Mouse (Mus musculus): ENCODE measurements around the gene Ccdc122. TPM values are rescaled to one million over a fixed set of nuclear protein-coding genes. Genes with fewer than 3 reads are reported as not detected.
"Not testable (repeated sequence)": the region's sequence is repeated elsewhere in the genome, so short reads cannot be mapped to it uniquely, and the experiment has no call there.

Gene Ccdc122
- polyA plus RNA-seq, 1 experiment, result 2.1 TPM

- no peaks in the 10 kb centered on the region for H3K27me3 ChIP-seq (ENCODE audit: control insufficient read depth, insufficient read depth, insufficient read length)
- TF ChIP-seq MYOG (IDR thresholded peaks at IDR 0.05; ENCODE audit: control insufficient read depth, extremely low read depth, insufficient read length), result no peak
- TF ChIP-seq USF1 (IDR thresholded peaks at IDR 0.05; ENCODE audit: low read depth), result no peak
- TF ChIP-seq CEBPB (IDR thresholded peaks at IDR 0.05; ENCODE audit: low read depth), result no peak
- TF ChIP-seq MAX (IDR thresholded peaks at IDR 0.05), result no peak
- no peak for TF ChIP-seq FOSL1 (IDR thresholded peaks at IDR 0.05; ENCODE audit: insufficient read depth, low read length, poor library complexity, severe bottlenecking)
- TF ChIP-seq MYOD1 (IDR thresholded peaks at IDR 0.05; ENCODE audit: control insufficient read depth, insufficient read length, low read depth), result no peak
- no peak for TF ChIP-seq CTCF (IDR thresholded peaks at IDR 0.05; ENCODE audit: control insufficient read depth, insufficient read depth, insufficient read length)
Measured at GRCm38 (mm10) chr14:77081248-77081647, 44.7 kb downstream of the Ccdc122 start.

DNA sequence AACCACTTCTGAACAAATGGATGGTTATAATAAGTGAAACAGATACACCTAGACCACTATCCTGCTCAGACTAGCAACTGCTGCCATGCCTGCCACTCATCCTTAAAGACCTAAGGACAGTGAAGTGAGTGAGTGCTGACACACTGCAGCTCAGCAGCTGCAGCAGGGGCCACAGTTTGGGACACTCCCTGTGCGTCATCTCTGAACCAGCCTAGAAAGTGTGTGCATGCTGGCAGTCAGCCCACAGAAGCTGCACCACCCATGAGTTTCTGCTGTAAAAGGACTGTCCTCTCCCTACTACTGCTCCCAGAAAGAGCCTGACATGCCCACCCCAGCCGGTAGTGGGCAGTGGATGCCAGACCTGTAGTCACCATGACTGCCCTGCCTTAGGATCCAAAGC lies 63.7 kb downstream of the Ccdc122 start:
- Histone ChIP-seq H3K27me3 (ENCODE audit: control insufficient read depth, insufficient read depth, insufficient read length) (no peaks in the 10 kb centered on the region), H3K4me3 (ENCODE audit: insufficient read depth, poor library complexity, severe bottlenecking) (no peak overlapping the region), H3ac (ENCODE audit: control insufficient read depth, insufficient read length, low read depth) (no peak overlapping the region), H3K36me3 (ENCODE audit: control insufficient read depth, insufficient read depth) (no peaks in the 10 kb centered on the region), H3K79me3 (ENCODE audit: low read depth) (no peaks in the 10 kb centered on the region), H3K79me2 (ENCODE audit: control insufficient read depth, insufficient read depth) (no peaks in the 10 kb centered on the region)
- TF ChIP-seq MYOG (IDR thresholded peaks at IDR 0.05; ENCODE audit: control insufficient read depth, extremely low read depth, insufficient read length) (no peak), CTCF (IDR thresholded peaks at IDR 0.05; ENCODE audit: control insufficient read depth, insufficient read depth, insufficient read length) (peak; percentile 35), FOSL1 (IDR thresholded peaks at IDR 0.05; ENCODE audit: insufficient read depth, low read length, poor library complexity, severe bottlenecking) (no peak), MAX (IDR thresholded peaks at IDR 0.05) (no peak), MYOD1 (IDR thresholded peaks at IDR 0.05; ENCODE audit: control insufficient read depth, insufficient read length, low read depth) (peak; percentile 87), USF1 (IDR thresholded peaks at IDR 0.05; ENCODE audit: low read depth) (no peak), CEBPB (IDR thresholded peaks at IDR 0.05; ENCODE audit: low read depth) (no peak)

More at GRCm38 (mm10) chr14:77081248-77081647, 44.7 kb downstream of the Ccdc122 start:
- no peak overlapping the region for H3ac ChIP-seq (ENCODE audit: control insufficient read depth, insufficient read length, low read depth)
- H3K4me3 ChIP-seq (ENCODE audit: insufficient read depth, poor library complexity, severe bottlenecking), result no peak overlapping the region
- no peaks in the 10 kb centered on the region for H3K36me3 ChIP-seq (ENCODE audit: control insufficient read depth, insufficient read depth)
- H3K79me3 ChIP-seq (ENCODE audit: low read depth), result no peaks in the 10 kb centered on the region
- no peaks in the 10 kb centered on the region for H3K79me2 ChIP-seq (ENCODE audit: control insufficient read depth, insufficient read depth)

- not testable (repeated sequence) for H3K4me3 ChIP-seq (ENCODE audit: insufficient read depth, poor library complexity, severe bottlenecking); H3K79me2 ChIP-seq (ENCODE audit: control insufficient read depth, insufficient read depth); H3ac ChIP-seq (ENCODE audit: control insufficient read depth, insufficient read length, low read depth); H3K27me3 ChIP-seq (ENCODE audit: control insufficient read depth, insufficient read depth, insufficient read length); H3K36me3 ChIP-seq (ENCODE audit: control insufficient read depth, insufficient read depth); H3K79me3 ChIP-seq (ENCODE audit: low read depth)
Measured at GRCm38 (mm10) chr14:77110622-77111021, 74.0 kb downstream of the Ccdc122 start.

- TF ChIP-seq USF1 (IDR thresholded peaks at IDR 0.05; ENCODE audit: low read depth) (no peak), FOSL1 (IDR thresholded peaks at IDR 0.05; ENCODE audit: insufficient read depth, low read length, poor library complexity, severe bottlenecking) (no peak), MYOD1 (IDR thresholded peaks at IDR 0.05; ENCODE audit: control insufficient read depth, insufficient read length, low read depth) (no peak), MYOG (IDR thresholded peaks at IDR 0.05; ENCODE audit: control insufficient read depth, extremely low read depth, insufficient read length) (no peak), CEBPB (IDR thresholded peaks at IDR 0.05; ENCODE audit: low read depth) (no peak), MAX (IDR thresholded peaks at IDR 0.05) (no peak), CTCF (IDR thresholded peaks at IDR 0.05; ENCODE audit: control insufficient read depth, insufficient read depth, insufficient read length) (no peak)
- H3K79me3 ChIP-seq (ENCODE audit: low read depth), result no peaks in the 10 kb centered on the region
Measured at GRCm38 (mm10) chr14:77130612-77131011, 94.0 kb downstream of the Ccdc122 start.

GRCm38 (mm10) chr14:77136936-77137335 lies 100.4 kb downstream of the Ccdc122 start:
- TF ChIP-seq MAX (IDR thresholded peaks at IDR 0.05), result no peak
- TF ChIP-seq FOSL1 (IDR thresholded peaks at IDR 0.05; ENCODE audit: insufficient read depth, low read length, poor library complexity, severe bottlenecking), result no peak
- Histone ChIP-seq H3ac (ENCODE audit: control insufficient read depth, insufficient read length, low read depth) (no peak overlapping the region), H3K27me3 (ENCODE audit: control insufficient read depth, insufficient read depth, insufficient read length) (no peaks in the 10 kb centered on the region)

More at GRCm38 (mm10) chr14:77130612-77131011, 94.0 kb downstream of the Ccdc122 start:
- H3K27me3 ChIP-seq (ENCODE audit: control insufficient read depth, insufficient read depth, insufficient read length), result no peaks in the 10 kb centered on the region
- H3ac ChIP-seq (ENCODE audit: control insufficient read depth, insufficient read length, low read depth), result no peak overlapping the region
- H3K4me3 ChIP-seq (ENCODE audit: insufficient read depth, poor library complexity, severe bottlenecking), result no peak overlapping the region
- no peaks in the 10 kb centered on the region for H3K79me2 ChIP-seq (ENCODE audit: control insufficient read depth, insufficient read depth)
- no peaks in the 10 kb centered on the region for H3K36me3 ChIP-seq (ENCODE audit: control insufficient read depth, insufficient read depth)

DNA sequence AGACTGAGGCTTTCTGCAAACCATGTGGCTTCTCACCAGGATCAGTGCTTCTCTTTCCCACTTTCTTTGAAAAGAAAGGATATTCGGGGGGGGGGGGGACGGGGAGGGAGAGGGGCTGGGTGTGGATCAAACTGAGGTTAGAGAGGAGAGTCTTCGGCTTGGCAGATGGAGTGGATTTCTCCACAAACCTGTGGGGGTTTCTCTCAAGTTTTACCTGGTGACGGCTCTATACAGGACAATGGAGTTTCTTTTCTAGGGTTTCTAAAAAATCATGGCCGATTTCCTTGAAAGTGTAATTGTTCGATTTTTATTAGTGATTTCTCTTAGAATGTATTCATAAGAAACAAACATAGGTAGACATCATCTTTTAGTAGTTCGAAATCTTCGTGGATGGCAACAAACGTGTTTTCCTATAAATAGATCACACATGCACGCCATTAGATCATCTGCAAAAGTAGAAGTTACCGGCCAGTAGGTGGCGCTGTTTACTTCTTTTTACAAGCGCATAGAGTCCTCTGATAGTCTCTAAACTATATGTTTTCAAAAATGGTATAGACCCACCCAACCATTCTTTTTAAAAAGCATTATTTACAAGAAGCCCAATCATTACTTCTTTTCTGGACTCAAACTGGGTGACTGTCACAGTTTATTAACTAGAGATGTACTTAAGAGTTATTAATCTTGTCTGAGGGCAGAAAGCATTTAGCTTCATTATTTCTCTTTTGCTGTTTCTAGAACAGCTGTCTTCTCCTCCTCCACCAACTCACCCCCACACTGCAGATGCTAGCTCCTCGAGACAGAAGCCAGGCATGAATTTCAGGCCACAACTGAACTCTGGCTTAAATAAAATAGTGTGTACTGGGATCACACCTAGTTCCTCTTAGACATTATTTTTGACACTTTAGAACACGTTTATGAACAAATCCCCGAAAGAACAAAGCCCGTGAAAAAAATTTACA lies 105.0 kb downstream of the Ccdc122 start:
- H3ac ChIP-seq (ENCODE audit: control insufficient read depth, insufficient read length, low read depth), result no peak overlapping the region
- H3K79me2 ChIP-seq (ENCODE audit: control insufficient read depth, insufficient read depth), result no peaks in the 10 kb centered on the region
- TF ChIP-seq CTCF (IDR thresholded peaks at IDR 0.05; ENCODE audit: control insufficient read depth, insufficient read depth, insufficient read length) (peak; percentile 15), MYOG (IDR thresholded peaks at IDR 0.05; ENCODE audit: control insufficient read depth, extremely low read depth, insufficient read length) (no peak)
- H3K79me3 ChIP-seq (ENCODE audit: low read depth), result no peaks in the 10 kb centered on the region
- no peaks in the 10 kb centered on the region for H3K36me3 ChIP-seq (ENCODE audit: control insufficient read depth, insufficient read depth)
- no peaks in the 10 kb centered on the region for H3K27me3 ChIP-seq (ENCODE audit: control insufficient read depth, insufficient read depth, insufficient read length)
- H3K4me3 ChIP-seq (ENCODE audit: insufficient read depth, poor library complexity, severe bottlenecking), result no peak overlapping the region

More at GRCm38 (mm10) chr14:77136936-77137335, 100.4 kb downstream of the Ccdc122 start:
- H3K36me3 ChIP-seq (ENCODE audit: control insufficient read depth, insufficient read depth), result no peaks in the 10 kb centered on the region
- no peaks in the 10 kb centered on the region for H3K79me3 ChIP-seq (ENCODE audit: low read depth)
- no peaks in the 10 kb centered on the region for H3K79me2 ChIP-seq (ENCODE audit: control insufficient read depth, insufficient read depth)
- no peak overlapping the region for H3K4me3 ChIP-seq (ENCODE audit: insufficient read depth, poor library complexity, severe bottlenecking)

Measured in C2C12 (cell line).